Mouse (Mus musculus) forebrain, embryonic 16.5 days (tissue): ENCODE results near the gene Emilin3. TPM values are rescaled to one million over a fixed set of nuclear protein-coding genes. Genes with fewer than 3 reads are reported as not detected.
"Not testable (repeated sequence)": the region's sequence is repeated elsewhere in the genome, so short reads cannot be mapped to it uniquely, and the experiment has no call there.

ENCODE experiments used
- ATAC-seq: fragments of 200-750 bp; cut with Nextera tagmentation; 2 replicates; pipeline ENCODE4 v1.8.0; 2017; ENCODE audit warnings: mild to moderate bottlenecking, moderate library complexity
- H3K27ac ChIP-seq: fragments of 300-500 bp; sonication (generic); 2 replicates; pipeline ENCODE4 v1.5.1; 2014; ENCODE audit warnings: low read length, control low read depth
- H3K27me3 ChIP-seq: fragments of 300-500 bp; sonication (generic); replicated peaks from 2 replicates; pipeline ENCODE4 v1.6.1; 2014; ENCODE audit warnings: low read length; ENCODE audit not compliant: control insufficient read depth, insufficient read depth
- H3K36me3 ChIP-seq: fragments of 300-500 bp; sonication (generic); 2 replicates; pipeline ENCODE4 v1.6.1; 2014; ENCODE audit not compliant: control insufficient read depth, insufficient read depth
- H3K4me1 ChIP-seq: fragments of 300-500 bp; sonication (generic); replicated peaks from 2 replicates; pipeline ENCODE4 v1.6.1; 2014; ENCODE audit warnings: low read length; ENCODE audit not compliant: control insufficient read depth, insufficient read depth
- H3K4me2 ChIP-seq: fragments of 300-500 bp; sonication (generic); 2 replicates; pipeline ENCODE4 v1.6.1; 2014; ENCODE audit warnings: mild to moderate bottlenecking, low read length, control low read depth
- H3K4me3 ChIP-seq: fragments of 300-500 bp; sonication (generic); replicated peaks from 2 replicates; pipeline ENCODE4 v1.5.1; 2014; ENCODE audit warnings: mild to moderate bottlenecking, low read length, control low read depth
- H3K9ac ChIP-seq: fragments of 300-500 bp; sonication (generic); replicated peaks from 2 replicates; pipeline ENCODE4 v1.6.1; 2014; ENCODE audit warnings: low read depth, low read length, control low read depth
- H3K9me3 ChIP-seq: fragments of 300-500 bp; sonication (generic); 2 replicates; pipeline ENCODE4 v1.6.1; 2016; ENCODE audit warnings: low read length; ENCODE audit not compliant: control insufficient read depth
- WGBS: fragments of 180-500 bp; shearing (Covaris S2); extraction: QIAGEN DNeasy Blood & Tissue Kit; methylation state at CpG from one replicate; pipeline ENCODE4 v1.1.7; 2014; 5-methylcytosine and 5-hydroxymethylcytosine counted together
- polyA plus RNA-seq: library from polyadenylated mRNA; unstranded; fragments of >200 nt; fragmentation: Nextera tagmentation; extraction: Ambion mirVana; gene quantifications from 2 replicates; pipeline ENCODE4 v1.2.1, GENCODE M21; 2015

The Emilin3 gene
- polyA plus RNA-seq, result 0.43 and 0.52 TPM in 2 replicates

DNA sequence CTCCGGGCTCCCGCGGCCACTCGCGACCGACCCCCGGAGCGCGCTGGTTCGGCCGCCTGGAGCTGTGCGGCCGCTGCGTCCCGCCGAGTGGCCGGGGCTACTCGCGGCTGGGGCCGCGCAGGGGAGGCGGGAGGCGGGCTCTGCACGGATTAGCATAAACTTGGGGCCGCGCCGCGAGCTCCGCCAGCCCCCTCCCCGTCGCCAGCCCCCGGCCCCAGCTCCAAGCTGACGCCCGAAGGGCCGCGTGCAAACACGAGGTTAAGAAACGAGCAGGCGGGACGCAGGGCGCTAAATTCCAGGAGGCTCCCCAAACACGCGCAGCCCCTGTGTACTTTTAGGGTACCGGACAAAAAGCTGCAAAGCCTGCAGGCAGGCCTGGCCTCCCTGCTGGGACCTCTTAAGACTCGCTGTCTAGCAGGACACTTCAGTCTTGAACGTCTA, at the start of gene Emilin3:
Emilin3 (minus strand) TSS at position 98 of the 441 bp plus-strand sequence.
- Histone ChIP-seq H3K9ac (peak within 1 kb of the TSS; percentile 54), H3K4me3 (peak within 1 kb of the TSS; percentile 41), H3K4me1 (peaks cover 20% of the 10 kb centered on the region), H3K9me3 (no peaks in the 10 kb centered on the region), H3K27me3 (peaks cover 29% of the 10 kb centered on the region), H3K27ac (no peak within 1 kb of the TSS), H3K36me3 (no peaks in the 10 kb centered on the region), H3K4me2 (peak within 1 kb of the TSS; percentile 68)
- ATAC-seq, result peak; percentile 37; the same call in 1 of the 2 replicates
- under 1% methylated on average over 46 of the region's 46 CpGs for WGBS

DNA sequence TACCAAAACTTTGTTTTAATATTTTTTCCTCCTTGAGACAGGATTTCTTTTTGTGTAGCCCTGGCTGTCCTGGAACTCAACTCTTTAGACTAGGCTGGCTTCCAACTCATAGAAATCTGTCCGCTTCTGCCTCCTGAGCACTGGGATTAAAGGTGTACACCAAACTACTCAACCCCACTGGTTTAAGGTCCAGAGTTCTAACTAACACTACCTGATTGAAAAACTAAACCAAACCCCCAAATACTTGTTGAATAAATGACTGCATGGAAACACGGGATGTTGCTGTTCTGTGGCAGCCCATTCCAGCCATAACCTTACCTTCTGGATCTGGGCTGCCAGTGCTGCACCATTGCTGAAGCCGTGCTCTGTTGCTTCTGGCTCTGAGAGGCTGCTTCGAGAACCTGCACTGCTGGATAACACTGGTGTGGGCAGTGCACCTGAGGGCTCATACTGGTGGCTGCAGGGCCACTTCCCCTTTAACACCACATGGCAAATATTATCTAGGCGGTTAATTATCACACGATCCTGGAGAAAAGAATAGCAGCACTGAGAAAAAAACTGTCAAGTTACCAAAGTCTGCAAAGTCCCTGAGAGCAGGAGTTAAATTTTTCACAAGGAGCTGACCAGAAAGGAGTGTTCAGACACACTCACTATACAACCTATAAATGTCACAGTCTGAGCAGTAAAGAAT, 49.0 kb upstream of the Emilin3 start:
- Histone ChIP-seq H3K4me1 (no peaks in the 10 kb centered on the region), H3K36me3 (peaks cover 37% of the 10 kb centered on the region), H3K27ac (no peak overlapping the region), H3K4me2 (no peak overlapping the region), H3K4me3 (no peak overlapping the region), H3K9me3 (no peaks in the 10 kb centered on the region), H3K9ac (no peak overlapping the region), H3K27me3 (no peaks in the 10 kb centered on the region)
- WGBS, result 92% methylated on average over 6 of the region's 6 CpGs
- no peak for ATAC-seq

DNA sequence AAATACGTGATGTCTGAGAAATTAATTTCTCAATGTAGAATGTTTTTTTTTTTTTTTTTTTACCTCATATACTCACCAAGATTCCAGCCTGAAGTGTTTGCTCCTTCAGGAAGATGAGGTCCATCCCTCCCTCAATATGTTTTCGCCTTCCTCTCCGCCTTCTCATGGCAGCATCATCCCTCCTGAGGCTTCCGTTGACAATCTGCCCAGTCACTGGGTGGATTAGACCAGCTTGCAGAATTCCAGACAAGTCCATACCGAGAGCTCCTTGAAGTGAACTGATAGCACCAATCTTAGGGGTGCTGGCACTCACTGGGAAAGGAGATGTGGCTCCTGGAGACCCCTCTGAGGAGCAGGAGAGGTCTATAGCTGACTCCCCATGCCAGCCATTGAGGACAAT, 47.8 kb upstream of the Emilin3 start:
- ATAC-seq, result no peak
- Histone ChIP-seq H3K36me3 (peaks cover 40% of the 10 kb centered on the region), H3K4me1 (no peaks in the 10 kb centered on the region), H3K4me3 (no peak overlapping the region), H3K9me3 (no peaks in the 10 kb centered on the region), H3K4me2 (no peak overlapping the region), H3K27ac (no peak overlapping the region), H3K27me3 (no peaks in the 10 kb centered on the region), H3K9ac (no peak overlapping the region)
- 96% methylated on average over 5 of the region's 5 CpGs for WGBS

DNA sequence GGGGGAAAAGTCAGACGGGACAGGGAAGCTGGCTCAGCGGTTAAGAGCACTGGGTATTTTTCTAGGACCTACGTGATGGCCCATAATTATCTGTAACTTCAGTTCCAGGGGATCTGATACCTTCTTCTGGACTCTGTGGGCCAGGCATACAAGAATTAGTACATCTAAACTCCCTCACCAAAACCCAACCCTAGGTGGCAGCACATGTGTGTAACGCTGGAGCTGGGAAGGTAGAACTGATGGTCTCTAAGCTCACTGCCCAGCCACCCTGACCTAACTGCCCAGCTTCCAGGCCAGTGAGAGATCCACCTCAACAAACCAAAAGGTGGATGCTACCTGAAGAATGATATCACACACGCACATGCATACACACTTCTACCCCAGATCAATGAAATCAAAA, 46.6 kb upstream of the Emilin3 start:
- H3K4me2 ChIP-seq, result no peak overlapping the region
- ATAC-seq, result no peak
- WGBS, result 90% methylated on average over 5 of the region's 5 CpGs

GRCm38 (mm10) chr2:160957801-160958200, 45.7 kb upstream of the Emilin3 start:
- H3K4me2 ChIP-seq, H3K27me3 ChIP-seq, H3K9me3 ChIP-seq, H3K27ac ChIP-seq, H3K4me1 ChIP-seq, H3K9ac ChIP-seq, H3K4me3 ChIP-seq, ATAC-seq: not testable (repeated sequence)
- peaks cover 42% of the 10 kb centered on the region for H3K36me3 ChIP-seq

More for the DNA sequence above, 46.6 kb upstream of the Emilin3 start:
- peaks cover 3% of the 10 kb centered on the region for H3K4me1 ChIP-seq
- no peak overlapping the region for H3K27ac ChIP-seq
- H3K27me3 ChIP-seq, result no peaks in the 10 kb centered on the region
- H3K9ac ChIP-seq, result no peak overlapping the region
- peaks cover 42% of the 10 kb centered on the region for H3K36me3 ChIP-seq
- H3K4me3 ChIP-seq, result no peak overlapping the region
- H3K9me3 ChIP-seq, result no peaks in the 10 kb centered on the region

GRCm38 (mm10) chr2:160957307-160957706, 45.2 kb upstream of the Emilin3 start:
- not testable (repeated sequence) for ATAC-seq, H3K4me1 ChIP-seq, H3K9me3 ChIP-seq, H3K27ac ChIP-seq, H3K4me2 ChIP-seq, H3K9ac ChIP-seq, H3K27me3 ChIP-seq, H3K4me3 ChIP-seq
- peaks cover 42% of the 10 kb centered on the region for H3K36me3 ChIP-seq

DNA sequence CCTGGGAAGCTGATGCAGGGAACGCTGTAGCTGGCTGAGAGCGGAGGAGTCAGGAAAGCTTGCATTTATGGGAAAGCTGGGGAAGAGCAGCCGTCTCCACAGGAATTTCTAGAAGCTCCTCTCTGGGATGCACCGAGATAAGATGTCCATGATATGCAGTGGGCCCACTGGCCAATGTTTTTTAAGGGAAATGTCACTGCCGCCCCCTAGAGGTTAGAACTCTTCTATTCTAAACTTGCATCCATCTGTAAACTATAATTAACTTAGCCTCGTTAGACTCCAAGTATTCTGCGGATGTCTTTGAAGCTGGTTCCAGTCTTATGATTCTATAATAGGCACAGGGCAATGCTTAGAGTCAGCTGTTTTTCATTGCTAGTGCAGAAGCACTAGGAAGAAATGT, 43.2 kb upstream of the Emilin3 start:
- no peak overlapping the region for H3K4me3 ChIP-seq
- peaks cover 6% of the 10 kb centered on the region for H3K4me1 ChIP-seq
- H3K27me3 ChIP-seq, result no peaks in the 10 kb centered on the region
- no peak for ATAC-seq
- H3K4me2 ChIP-seq, result no peak overlapping the region
- no peak overlapping the region for H3K27ac ChIP-seq
- no peak overlapping the region for H3K9ac ChIP-seq
- H3K36me3 ChIP-seq, result peaks cover 30% of the 10 kb centered on the region
- no peaks in the 10 kb centered on the region for H3K9me3 ChIP-seq
- 50% methylated on average over 7 of the region's 7 CpGs for WGBS

- Histone ChIP-seq H3K27ac (no peak overlapping the region), H3K4me2 (no peak overlapping the region), H3K9ac (no peak overlapping the region), H3K4me1 (peaks cover 6% of the 10 kb centered on the region), H3K9me3 (no peaks in the 10 kb centered on the region), H3K36me3 (peaks cover 30% of the 10 kb centered on the region), H3K27me3 (no peaks in the 10 kb centered on the region), H3K4me3 (no peak overlapping the region)
- WGBS, result 91% methylated on average over 3 of the region's 3 CpGs
- no peak for ATAC-seq
Measured at GRCm38 (mm10) chr2:160954541-160954940, 42.4 kb upstream of the Emilin3 start.

DNA sequence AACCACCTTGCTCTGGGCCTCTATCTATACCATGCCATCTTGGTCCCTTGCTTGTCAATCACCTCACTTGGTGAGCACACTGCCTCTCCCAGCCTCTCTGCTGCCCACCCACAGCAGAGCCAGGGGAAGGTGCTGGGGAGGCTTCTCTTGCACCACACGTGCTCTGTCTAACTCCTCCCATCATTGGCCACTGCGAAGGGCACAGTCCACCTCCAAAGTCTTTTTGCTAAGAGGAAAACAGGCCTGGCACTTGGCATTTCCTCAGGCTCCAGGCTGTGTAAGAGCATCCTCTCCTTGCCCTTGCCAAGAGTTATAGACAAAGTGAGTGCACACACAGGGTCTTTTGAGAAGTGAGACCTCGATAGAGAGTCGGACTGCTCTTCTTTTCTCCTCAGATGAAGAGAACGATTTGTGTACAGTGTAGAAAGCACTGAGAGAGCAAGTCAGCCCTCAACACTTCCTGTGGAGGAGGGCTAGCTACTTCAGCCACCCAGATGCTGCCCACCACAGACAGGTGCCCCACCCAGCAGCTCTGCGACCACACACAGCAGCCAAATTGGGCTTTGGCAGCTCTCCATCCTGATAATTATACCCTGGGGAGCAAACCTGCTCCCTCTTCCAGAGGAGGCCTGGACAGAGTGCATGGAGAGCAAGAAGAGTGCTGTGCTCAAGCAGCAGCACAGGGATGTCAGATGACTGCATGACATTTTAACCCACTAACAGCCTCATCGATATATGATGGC, 41.2 kb upstream of the Emilin3 start:
- ATAC-seq, result peak; percentile 65
- Histone ChIP-seq H3K9me3 (no peaks in the 10 kb centered on the region), H3K36me3 (peaks cover 35% of the 10 kb centered on the region), H3K4me2 (no peak overlapping the region), H3K27me3 (no peaks in the 10 kb centered on the region), H3K9ac (no peak overlapping the region), H3K4me3 (no peak overlapping the region), H3K27ac (no peak overlapping the region), H3K4me1 (peaks cover 6% of the 10 kb centered on the region)
- WGBS, result 54% methylated on average over 7 of the region's 7 CpGs
